Mouse (Mus musculus): ENCODE results near the gene Kif17. TPM values are rescaled to one million over a fixed set of nuclear protein-coding genes. Genes with fewer than 3 reads are reported as not detected.

Kif17 gene
- total RNA-seq (2014; rRNA removed) = 3.3 and 5.0 TPM in 2 replicates
- polyA plus RNA-seq (2015; fragmentation: Nextera tagmentation; extraction: Ambion mirVana) = 6.0 and 6.3 TPM in 2 replicates

DNA sequence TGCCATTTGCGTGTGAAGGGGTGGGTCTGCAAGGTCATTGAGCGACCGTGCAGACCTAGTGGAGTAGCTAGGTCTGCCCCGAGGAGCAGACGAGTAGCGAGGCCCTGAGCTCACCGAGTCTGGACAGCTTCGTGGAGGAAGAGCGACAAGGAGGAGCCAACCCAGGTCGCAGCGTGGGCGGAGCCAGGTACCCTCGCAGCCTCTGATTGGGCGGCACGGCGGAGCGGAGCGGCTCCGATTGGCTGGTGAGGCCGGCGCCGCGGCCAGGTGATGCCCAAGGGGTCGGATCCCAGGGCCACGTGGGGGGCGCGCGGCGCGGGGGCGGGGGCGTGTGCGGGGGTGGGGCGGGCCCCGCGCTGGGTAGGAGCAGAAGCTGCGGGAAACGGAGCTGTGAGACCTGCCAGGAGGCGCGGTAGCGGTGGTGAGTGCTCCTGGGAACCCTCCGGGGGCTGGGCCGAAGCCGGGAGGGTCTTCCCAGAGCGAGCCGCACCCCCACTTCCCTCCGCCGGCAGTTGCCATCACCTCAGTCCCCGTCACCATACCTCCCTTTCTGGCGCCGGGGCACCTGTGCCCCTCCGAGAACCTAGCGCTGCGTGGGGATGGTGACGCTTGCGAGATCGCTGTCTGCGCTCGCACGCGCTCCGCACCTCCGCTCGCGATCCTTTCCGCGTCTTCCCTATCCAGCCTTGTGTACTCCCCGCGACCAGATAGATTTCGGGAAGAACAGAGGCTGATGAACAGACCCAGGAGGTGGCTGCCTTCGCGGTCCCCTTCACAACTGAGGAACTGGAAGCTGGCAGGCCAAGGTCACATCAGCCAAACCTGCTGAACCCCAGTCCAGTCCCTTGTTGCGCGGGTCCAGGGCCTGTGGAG lies at the start of gene Kif17, which contains the start of gene Sh2d5:
Gene Kif17 (plus strand): TSS at position 348 of the 873 bp plus-strand sequence.
Gene Sh2d5 (plus strand): TSS at position 316 of the 873 bp plus-strand sequence.
- Histone ChIP-seq H3K4me3 (ENCODE audit: low read depth, low read length) (peak within 1 kb of the TSS; percentile 61), H3K9me3 (ENCODE audit: low read length) (no peaks in the 10 kb centered on the region), H3K27ac (ENCODE audit: low read depth, low read length) (peak within 1 kb of the TSS; percentile 55), H3K36me3 (ENCODE audit: insufficient read depth, low read length) (peaks cover 1% of the 10 kb centered on the region; the same call in 1 of the 2 replicates), H3K4me2 (ENCODE audit: low read depth, low read length, poor library complexity, severe bottlenecking) (peak within 1 kb of the TSS; percentile 81), H3K9ac (replicated peaks; ENCODE audit: low read length, poor library complexity, severe bottlenecking) (peak within 1 kb of the TSS; percentile 70), H3K4me1 (ENCODE audit: insufficient read depth, low read length) (peaks cover 15% of the 10 kb centered on the region), H3K27me3 (ENCODE audit: insufficient read depth, low read length) (no peaks in the 10 kb centered on the region)
- no peak for TF ChIP-seq CTCF (IDR thresholded peaks at IDR 0.05)
- ATAC-seq (ENCODE audit: low FRiP score) (peak; percentile 94), DNase-seq (ENCODE audit: low spot score) (peak; percentile 92)
- under 1% methylated on average over 49 of the region's 74 CpGs for WGBS

- Histone ChIP-seq H3K9me3 (ENCODE audit: low read length) (no peaks in the 10 kb centered on the region), H3K27ac (ENCODE audit: low read depth, low read length) (no peak overlapping the region), H3K9ac (replicated peaks; ENCODE audit: low read length, poor library complexity, severe bottlenecking) (no peak overlapping the region), H3K4me1 (ENCODE audit: insufficient read depth, low read length) (no peaks in the 10 kb centered on the region), H3K27me3 (ENCODE audit: insufficient read depth, low read length) (no peaks in the 10 kb centered on the region), H3K4me3 (ENCODE audit: low read depth, low read length) (no peak overlapping the region), H3K4me2 (ENCODE audit: low read depth, low read length, poor library complexity, severe bottlenecking) (no peak overlapping the region), H3K36me3 (ENCODE audit: insufficient read depth, low read length) (peaks cover 66% of the 10 kb centered on the region)
- no peak for TF ChIP-seq CTCF (IDR thresholded peaks at IDR 0.05)
- DNase-seq (ENCODE audit: low spot score) (no peak), ATAC-seq (ENCODE audit: low FRiP score) (no peak)
- 95% methylated on average over 3 of the region's 3 CpGs for WGBS
These were observed 49.5 kb upstream of the Kif17 start for GRCm38 (mm10) chr4:138200769-138201168.

DNA sequence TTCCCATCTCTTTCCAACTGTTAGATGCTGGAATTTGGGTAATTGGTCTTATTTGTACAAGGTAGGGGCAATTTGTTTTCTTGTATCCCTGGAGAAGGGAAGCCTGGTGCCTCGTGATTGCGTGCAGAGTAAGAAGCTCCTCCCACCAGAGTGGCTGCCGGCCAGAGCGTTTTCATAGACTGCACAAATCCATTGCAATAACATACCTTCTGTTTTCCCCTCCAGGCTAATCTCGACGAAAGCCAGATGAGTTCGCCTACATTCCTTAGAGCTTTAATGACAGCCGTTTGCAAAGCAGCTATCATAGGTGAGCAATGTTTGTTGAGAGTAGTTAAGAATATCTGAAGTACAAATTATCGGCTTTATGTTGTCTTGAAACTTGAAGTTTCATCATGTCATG lies 48.5 kb upstream of the Kif17 start:
- Histone ChIP-seq H3K4me2 (ENCODE audit: low read depth, low read length, poor library complexity, severe bottlenecking) (no peak overlapping the region), H3K4me1 (ENCODE audit: insufficient read depth, low read length) (no peaks in the 10 kb centered on the region), H3K9me3 (ENCODE audit: low read length) (no peaks in the 10 kb centered on the region), H3K4me3 (ENCODE audit: low read depth, low read length) (no peak overlapping the region), H3K27ac (ENCODE audit: low read depth, low read length) (no peak overlapping the region), H3K36me3 (ENCODE audit: insufficient read depth, low read length) (peaks cover 60% of the 10 kb centered on the region), H3K27me3 (ENCODE audit: insufficient read depth, low read length) (no peaks in the 10 kb centered on the region), H3K9ac (replicated peaks; ENCODE audit: low read length, poor library complexity, severe bottlenecking) (no peak overlapping the region)
- no peak for ATAC-seq (ENCODE audit: low FRiP score)
- TF ChIP-seq CTCF (IDR thresholded peaks at IDR 0.05) = no peak
- 82% methylated on average over 9 of the region's 9 CpGs for WGBS
- no peak for DNase-seq (ENCODE audit: low spot score)

- TF ChIP-seq CTCF (IDR thresholded peaks at IDR 0.05) = no peak
- H3K4me1 ChIP-seq (ENCODE audit: insufficient read depth, low read length) = no peaks in the 10 kb centered on the region
- no peaks in the 10 kb centered on the region for H3K27me3 ChIP-seq (ENCODE audit: insufficient read depth, low read length)
- ATAC-seq (ENCODE audit: low FRiP score) = no peak
- H3K4me2 ChIP-seq (ENCODE audit: low read depth, low read length, poor library complexity, severe bottlenecking) = no peak overlapping the region
- peaks cover 32% of the 10 kb centered on the region for H3K36me3 ChIP-seq (ENCODE audit: insufficient read depth, low read length)
- H3K27ac ChIP-seq (ENCODE audit: low read depth, low read length) = no peak overlapping the region
- H3K9me3 ChIP-seq (ENCODE audit: low read length) = no peaks in the 10 kb centered on the region
- no peak for DNase-seq (ENCODE audit: low spot score)
- no peak overlapping the region for H3K4me3 ChIP-seq (ENCODE audit: low read depth, low read length)
- H3K9ac ChIP-seq (replicated peaks; ENCODE audit: low read length, poor library complexity, severe bottlenecking) = no peak overlapping the region
- 95% methylated on average over 5 of the region's 5 CpGs for WGBS
These were observed 40.1 kb upstream of the Kif17 start for GRCm38 (mm10) chr4:138210116-138210515.

GRCm38 (mm10) chr4:138213861-138214260 lies 36.4 kb upstream of the Kif17 start:
- no peak for TF ChIP-seq CTCF (IDR thresholded peaks at IDR 0.05)
- no peak overlapping the region for H3K4me2 ChIP-seq (ENCODE audit: low read depth, low read length, poor library complexity, severe bottlenecking)
- H3K4me3 ChIP-seq (ENCODE audit: low read depth, low read length) = no peak overlapping the region
- no peaks in the 10 kb centered on the region for H3K9me3 ChIP-seq (ENCODE audit: low read length)
- H3K4me1 ChIP-seq (ENCODE audit: insufficient read depth, low read length) = peaks cover 7% of the 10 kb centered on the region
- WGBS = 93% methylated on average over 3 of the region's 3 CpGs
- ATAC-seq (ENCODE audit: low FRiP score) = no peak
- H3K9ac ChIP-seq (replicated peaks; ENCODE audit: low read length, poor library complexity, severe bottlenecking) = no peak overlapping the region
- H3K27ac ChIP-seq (ENCODE audit: low read depth, low read length) = no peak overlapping the region
- peaks cover 12% of the 10 kb centered on the region for H3K36me3 ChIP-seq (ENCODE audit: insufficient read depth, low read length)
- no peak for DNase-seq (ENCODE audit: low spot score)
- H3K27me3 ChIP-seq (ENCODE audit: insufficient read depth, low read length) = no peaks in the 10 kb centered on the region

GRCm38 (mm10) chr4:138215671-138216199 lies 34.5 kb upstream of the Kif17 start:
- Histone ChIP-seq H3K4me2 (ENCODE audit: low read depth, low read length, poor library complexity, severe bottlenecking) (peak overlapping the region; percentile 78), H3K9ac (replicated peaks; ENCODE audit: low read length, poor library complexity, severe bottlenecking) (peak overlapping the region; percentile 96), H3K27me3 (ENCODE audit: insufficient read depth, low read length) (no peaks in the 10 kb centered on the region), H3K4me3 (ENCODE audit: low read depth, low read length) (peak overlapping the region; percentile 93), H3K9me3 (ENCODE audit: low read length) (no peaks in the 10 kb centered on the region), H3K27ac (ENCODE audit: low read depth, low read length) (peak overlapping the region; percentile 100), H3K36me3 (ENCODE audit: insufficient read depth, low read length) (no peaks in the 10 kb centered on the region; the same call in 1 of the 2 replicates), H3K4me1 (ENCODE audit: insufficient read depth, low read length) (peaks cover 7% of the 10 kb centered on the region)
- WGBS = 33% methylated on average over 13 of the region's 13 CpGs
- no peak for ATAC-seq (ENCODE audit: low FRiP score)
- DNase-seq (ENCODE audit: low spot score) = peak; percentile 9
- no peak for TF ChIP-seq CTCF (IDR thresholded peaks at IDR 0.05)

All from midbrain, postnatal 0 days (tissue).